Mouse (Mus musculus) c-Kit-positive CD71-positive TER-119-negative erythroid progenitor cells, embryonic 14.5 days (primary cell): Measurements from ENCODE around the gene Ezr.
A peak's percentile ranks its signal among the peaks of the same experiment; 100 is the strongest.

Source experiments
- DNase-seq: peaks from one replicate; pipeline ENCODE4 v3.0.0-alpha.2; 2013; ENCODE audit warnings: low read depth

Ezr gene

GRCm38 (mm10) chr17:6782611-6783005 is at the start of gene Ezr:
Gene Ezr, minus strand, starts transcription at chr17:6782784.
- peak; percentile 83 for DNase-seq

- DNase-seq, result no peak
These were observed 47.5 kb upstream of the Ezr start for GRCm38 (mm10) chr17:6830004-6830592.

GRCm38 (mm10) chr17:6828531-6829150 is 46.1 kb upstream of the Ezr start:
- DNase-seq, result no peak

- DNase-seq, result peak; percentile 98
These were observed 45.3 kb upstream of the Ezr start for GRCm38 (mm10) chr17:6827740-6828461.

- DNase-seq, result peak; percentile 65
These were observed 44.7 kb upstream of the Ezr start for GRCm38 (mm10) chr17:6827159-6827733.

GRCm38 (mm10) chr17:6816796-6817195 is 34.2 kb upstream of the Ezr start:
- DNase-seq, result no peak

- no peak for DNase-seq
These were observed 33.6 kb upstream of the Ezr start for GRCm38 (mm10) chr17:6816151-6816550.

- no peak for DNase-seq
These were observed 32.1 kb upstream of the Ezr start for GRCm38 (mm10) chr17:6814656-6815055.

- DNase-seq, result no peak
These were observed 30.2 kb upstream of the Ezr start for GRCm38 (mm10) chr17:6812851-6813191.

- no peak for DNase-seq
These were observed 29.6 kb upstream of the Ezr start for GRCm38 (mm10) chr17:6811931-6812850.

- DNase-seq, result no peak
These were observed 26.7 kb upstream of the Ezr start for GRCm38 (mm10) chr17:6809331-6809730.

GRCm38 (mm10) chr17:6808521-6809165 is 26.1 kb upstream of the Ezr start:
- DNase-seq, result no peak

GRCm38 (mm10) chr17:6807827-6808520 is 25.4 kb upstream of the Ezr start:
- no peak for DNase-seq

- DNase-seq, result peak; percentile 63
These were observed 22.4 kb upstream of the Ezr start for GRCm38 (mm10) chr17:6804853-6805543.

- no peak for DNase-seq
These were observed 21.5 kb upstream of the Ezr start for GRCm38 (mm10) chr17:6804111-6804510.

GRCm38 (mm10) chr17:6803614-6804013 is 21.0 kb upstream of the Ezr start:
- no peak for DNase-seq

GRCm38 (mm10) chr17:6798392-6799061 is 15.9 kb upstream of the Ezr start:
- no peak for DNase-seq

GRCm38 (mm10) chr17:6797471-6797870 is 14.9 kb upstream of the Ezr start:
- no peak for DNase-seq

- no peak for DNase-seq
These were observed 11.7 kb upstream of the Ezr start for GRCm38 (mm10) chr17:6794160-6794751.
